Mouse (Mus musculus): ENCODE data around the gene Adcy4.

DNA sequence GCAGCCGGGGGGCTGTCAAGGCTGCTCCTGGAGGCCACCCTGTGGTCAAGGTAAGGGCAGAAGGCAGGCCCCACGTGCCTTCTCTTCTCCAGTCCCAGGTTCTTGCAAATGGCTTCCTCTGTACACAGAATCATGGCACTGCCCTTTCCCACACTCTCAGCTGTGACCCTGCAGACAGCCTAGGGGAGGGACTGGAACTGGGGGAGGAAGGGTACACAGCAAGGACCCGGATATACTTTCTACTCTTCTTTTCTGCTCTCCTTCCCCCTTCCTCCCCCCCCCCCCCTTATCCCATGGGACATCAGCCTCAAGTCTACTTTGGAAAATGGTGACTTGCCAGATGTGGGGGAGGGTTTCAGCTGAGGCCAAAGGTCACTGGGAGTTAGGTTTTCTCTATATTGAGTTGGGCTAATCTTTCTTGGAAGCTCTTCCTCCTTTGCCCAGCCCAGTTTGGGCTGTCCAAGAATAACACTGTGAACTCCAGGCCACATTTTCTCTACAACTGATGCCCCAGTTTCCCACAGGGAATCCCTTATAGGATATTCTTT lies 44.9 kb upstream of the Adcy4 start:
- TF ChIP-seq CTCF (IDR thresholded peaks at IDR 0.05; ENCODE audit: control insufficient read depth, insufficient read depth, insufficient replicate concordance, low read depth, low read length) (no peak), POLR2A (IDR thresholded peaks at IDR 0.05; ENCODE audit: control insufficient read depth, low read depth, low read length) (no peak)

Data from testis, adult 2 months (tissue).